Mouse (Mus musculus) C2C12 (cell line): ENCODE data around the gene Cux1. TPM values are rescaled to one million over a fixed set of nuclear protein-coding genes. Genes with fewer than 3 reads are reported as not detected.

Experiments used
- H3K27me3 ChIP-seq: one replicate; pipeline ENCODE4 v1.6.1; 2011; ENCODE audit not compliant: control insufficient read depth, insufficient read depth, insufficient read length
- H3K36me3 ChIP-seq: one replicate; pipeline ENCODE4 v1.6.1; 2011; ENCODE audit not compliant: control insufficient read depth, insufficient read depth
- H3K4me3 ChIP-seq: one replicate; pipeline ENCODE4 v1.5.1; 2011; ENCODE audit warnings: mild to moderate bottlenecking, control low read depth; ENCODE audit not compliant: poor library complexity, insufficient read depth, severe bottlenecking
- H3K79me2 ChIP-seq: one replicate; pipeline ENCODE4 v1.6.1; 2011; ENCODE audit not compliant: control insufficient read depth, insufficient read depth
- H3K79me3 ChIP-seq: one replicate; pipeline ENCODE4 v1.6.1; 2011; ENCODE audit warnings: low read depth, control low read depth
- H3ac ChIP-seq: one replicate; pipeline ENCODE3; 2011; ENCODE audit warnings: low read depth; ENCODE audit not compliant: control insufficient read depth, insufficient read length
- CEBPB ChIP-seq: IDR thresholded peaks from one replicate; pipeline ENCODE4 v1.6.1; 2011; ENCODE audit warnings: low read depth, mild to moderate bottlenecking, control low read depth, moderate library complexity
- CTCF ChIP-seq: IDR thresholded peaks from one replicate; pipeline ENCODE4 v1.5.1; 2011; ENCODE audit not compliant: control insufficient read depth, insufficient read depth, insufficient read length
- FOSL1 ChIP-seq: IDR thresholded peaks from one replicate; pipeline ENCODE4 v1.8.0; 2011; ENCODE audit warnings: mild to moderate bottlenecking, low read length; ENCODE audit not compliant: poor library complexity, insufficient read depth, severe bottlenecking
- MAX ChIP-seq: IDR thresholded peaks from one replicate; pipeline ENCODE4 v1.6.1; 2011; ENCODE audit warnings: mild to moderate bottlenecking, control low read depth
- MYOD1 ChIP-seq: IDR thresholded peaks from one replicate; pipeline ENCODE4 v1.6.1; 2011; ENCODE audit warnings: low read depth; ENCODE audit not compliant: control insufficient read depth, insufficient read length
- MYOG ChIP-seq: IDR thresholded peaks from one replicate; pipeline ENCODE4 v1.6.1; 2011; ENCODE audit not compliant: control insufficient read depth, insufficient read length; ENCODE audit errors: extremely low read depth
- USF1 ChIP-seq: IDR thresholded peaks from one replicate; pipeline ENCODE4 v1.6.1; 2011; ENCODE audit warnings: low read depth, mild to moderate bottlenecking, control low read depth, moderate library complexity
- polyA plus RNA-seq: library from polyadenylated mRNA; unstranded; fragments of >200 nt; fragmentation: generic; extraction: Trizol; gene quantifications from one replicate; pipeline ENCODE4 v1.2.1, GENCODE M21; 2012; ENCODE audit warnings: missing spikeins

Cux1 gene
- polyA plus RNA-seq, 1 experiment, result 43.9 TPM

DNA sequence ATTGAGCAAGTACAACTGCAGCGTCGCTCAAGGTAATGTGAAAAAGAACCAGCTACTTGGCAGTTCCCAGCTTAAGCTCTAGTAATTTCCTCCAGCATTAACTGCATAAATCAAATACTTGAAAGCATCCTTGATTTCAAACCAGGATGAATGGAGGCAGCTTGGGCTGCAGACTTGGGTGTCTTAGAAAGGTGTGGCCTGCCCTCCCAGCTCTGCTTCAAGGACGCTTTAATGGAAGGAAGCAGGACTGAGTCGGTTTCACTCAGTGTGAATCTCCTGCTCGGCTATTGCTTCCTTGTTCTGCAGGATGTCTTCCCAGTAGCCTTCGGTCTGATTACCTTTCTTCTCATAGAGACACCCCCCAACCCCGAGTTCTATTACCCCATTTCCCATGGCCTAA, 6.6 kb downstream of the Cux1 start:
- peaks cover 5% of the 10 kb centered on the region for H3K36me3 ChIP-seq
- H3ac ChIP-seq, result no peak overlapping the region
- TF ChIP-seq CEBPB (no peak), CTCF (no peak), MAX (no peak), FOSL1 (no peak), MYOD1 (no peak), MYOG (no peak), USF1 (no peak)
- H3K79me2 ChIP-seq, result peaks cover 100% of the 10 kb centered on the region
- H3K27me3 ChIP-seq, result no peaks in the 10 kb centered on the region
- H3K79me3 ChIP-seq, result peaks cover 97% of the 10 kb centered on the region
- no peak overlapping the region for H3K4me3 ChIP-seq

DNA sequence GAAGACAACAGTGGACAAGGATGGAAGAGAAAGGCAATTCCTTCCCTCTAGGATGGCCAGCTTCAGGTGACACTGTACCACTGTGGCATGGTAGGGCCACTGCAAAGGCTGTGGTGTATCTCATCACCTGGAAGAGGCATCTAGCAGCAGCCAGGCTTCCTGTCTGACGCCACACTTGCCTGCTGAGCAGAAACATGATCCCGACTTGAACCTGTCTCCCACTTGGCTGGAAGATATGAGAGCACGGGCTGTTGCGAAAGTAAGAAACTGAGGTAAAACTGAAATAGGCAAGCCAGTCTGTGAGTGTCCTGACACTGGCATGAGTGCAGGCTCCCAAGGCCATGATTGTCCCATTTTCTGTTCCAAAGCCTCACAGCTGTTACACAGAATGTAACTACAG, 9.8 kb downstream of the Cux1 start:
- peaks cover 100% of the 10 kb centered on the region for H3K79me2 ChIP-seq

DNA sequence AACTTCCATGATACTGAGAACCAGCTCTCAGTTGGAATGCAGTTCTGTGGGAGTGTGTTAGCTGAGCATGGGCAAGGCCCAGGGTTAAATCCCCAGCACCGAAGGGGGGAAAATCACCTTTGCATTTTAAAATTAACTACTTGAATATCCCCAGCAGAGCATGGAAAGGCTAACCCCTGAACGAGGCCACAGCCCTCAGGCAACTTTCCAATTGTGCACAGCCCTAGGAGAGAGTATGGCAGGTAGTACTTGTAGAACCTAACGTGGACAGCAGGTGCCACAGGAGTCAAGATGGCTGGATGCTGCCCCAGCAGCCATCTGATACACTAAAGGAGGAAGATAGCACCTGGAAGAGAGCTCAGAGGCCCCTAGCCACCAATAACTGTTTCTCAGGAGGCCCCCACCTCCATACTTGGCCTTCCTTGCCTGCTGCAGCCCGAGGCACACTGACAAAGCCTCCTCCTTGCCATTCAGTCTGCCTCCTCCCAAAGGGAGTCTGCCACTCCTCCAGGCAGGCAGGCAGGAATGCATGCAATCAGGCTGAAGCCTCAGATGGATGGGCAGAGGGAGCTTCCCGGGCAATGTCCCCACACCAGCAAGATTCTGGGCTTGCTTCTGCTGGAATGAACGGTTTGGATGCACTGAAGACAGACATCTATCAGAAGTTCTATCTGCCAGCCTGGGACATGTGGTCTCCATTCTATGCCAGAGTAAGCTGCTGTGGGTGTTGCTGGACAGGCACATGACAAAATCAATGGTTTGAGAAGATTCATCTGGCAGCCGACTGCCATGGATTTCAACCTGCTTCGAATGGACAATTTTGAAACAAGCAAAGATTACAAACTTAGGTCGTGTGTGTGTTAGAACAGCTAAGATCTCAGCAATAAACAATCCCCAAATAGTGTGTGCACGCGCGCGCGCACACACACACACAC, 10.7 kb downstream of the Cux1 start:
- H3ac ChIP-seq, result no peak overlapping the region
- H3K36me3 ChIP-seq, result peaks cover 5% of the 10 kb centered on the region
- no peak overlapping the region for H3K4me3 ChIP-seq
- TF ChIP-seq MYOD1, result no peak
- TF ChIP-seq FOSL1, result no peak
- TF ChIP-seq USF1, result no peak
- peaks cover 100% of the 10 kb centered on the region for H3K79me2 ChIP-seq
- no peaks in the 10 kb centered on the region for H3K27me3 ChIP-seq
- H3K79me3 ChIP-seq, result peaks cover 97% of the 10 kb centered on the region

More for the DNA sequence above, 9.8 kb downstream of the Cux1 start:
- Histone ChIP-seq H3K36me3 (peaks cover 5% of the 10 kb centered on the region), H3K27me3 (no peaks in the 10 kb centered on the region), H3K4me3 (no peak overlapping the region), H3ac (no peak overlapping the region), H3K79me3 (peaks cover 97% of the 10 kb centered on the region)
- peak; percentile 14 for TF ChIP-seq CEBPB
- no peak for TF ChIP-seq FOSL1
- no peak for TF ChIP-seq MYOG
- TF ChIP-seq MYOD1, result no peak
- no peak for TF ChIP-seq CTCF
- no peak for TF ChIP-seq USF1
- TF ChIP-seq MAX, result no peak

DNA sequence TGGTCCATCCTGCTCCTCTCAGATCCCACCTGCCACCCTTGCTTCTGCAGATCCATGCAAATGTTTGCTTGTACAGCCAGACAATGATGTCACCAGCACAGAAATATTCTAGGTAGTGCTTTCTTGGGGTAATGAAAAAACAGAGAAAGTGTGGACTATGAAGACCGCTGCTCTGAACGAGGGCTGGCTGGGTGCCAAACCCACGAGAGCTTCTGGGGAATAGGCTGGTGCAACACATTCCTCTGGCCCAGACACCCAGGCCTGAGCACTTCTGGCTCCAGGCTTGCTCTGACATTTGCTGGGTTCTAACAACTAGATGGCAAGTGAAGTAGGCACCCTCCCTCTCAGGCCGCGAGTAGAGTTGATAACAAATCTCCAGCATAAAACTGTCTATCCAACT, 11.6 kb downstream of the Cux1 start:
- Histone ChIP-seq H3K79me2 (peaks cover 100% of the 10 kb centered on the region), H3ac (no peak overlapping the region), H3K36me3 (peaks cover 5% of the 10 kb centered on the region), H3K4me3 (no peak overlapping the region), H3K27me3 (no peaks in the 10 kb centered on the region), H3K79me3 (peaks cover 97% of the 10 kb centered on the region)
- TF ChIP-seq FOSL1 (no peak), CTCF (no peak), MAX (no peak), MYOD1 (no peak), MYOG (no peak), USF1 (no peak), CEBPB (no peak)

DNA sequence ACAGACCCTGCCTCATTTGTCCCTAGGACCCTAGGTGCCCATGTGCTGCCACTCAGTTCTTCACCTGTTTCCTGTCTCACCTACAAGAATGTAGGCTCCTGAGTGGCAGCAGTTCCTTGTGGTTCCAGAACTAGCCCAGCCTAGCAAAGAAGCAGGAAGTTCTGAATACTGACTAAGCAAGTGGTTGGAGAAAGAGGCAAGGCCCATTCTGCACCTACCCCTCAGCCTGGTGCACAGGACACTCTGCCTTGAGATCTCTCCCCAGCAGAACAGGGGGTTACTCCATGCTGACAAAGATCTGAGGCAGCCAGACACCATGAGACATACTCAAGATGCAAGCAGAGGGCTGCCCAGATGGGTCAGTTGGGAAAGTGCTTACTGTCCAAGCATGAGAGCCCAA, 14.5 kb downstream of the Cux1 start:
- peaks cover 100% of the 10 kb centered on the region for H3K79me2 ChIP-seq
- no peak overlapping the region for H3K4me3 ChIP-seq
- peaks cover 95% of the 10 kb centered on the region for H3K79me3 ChIP-seq
- TF ChIP-seq CEBPB (no peak), MYOD1 (no peak), MYOG (no peak), CTCF (no peak), FOSL1 (no peak), USF1 (no peak)
- peaks cover 5% of the 10 kb centered on the region for H3K36me3 ChIP-seq
- no peaks in the 10 kb centered on the region for H3K27me3 ChIP-seq
- H3ac ChIP-seq, result no peak overlapping the region

DNA sequence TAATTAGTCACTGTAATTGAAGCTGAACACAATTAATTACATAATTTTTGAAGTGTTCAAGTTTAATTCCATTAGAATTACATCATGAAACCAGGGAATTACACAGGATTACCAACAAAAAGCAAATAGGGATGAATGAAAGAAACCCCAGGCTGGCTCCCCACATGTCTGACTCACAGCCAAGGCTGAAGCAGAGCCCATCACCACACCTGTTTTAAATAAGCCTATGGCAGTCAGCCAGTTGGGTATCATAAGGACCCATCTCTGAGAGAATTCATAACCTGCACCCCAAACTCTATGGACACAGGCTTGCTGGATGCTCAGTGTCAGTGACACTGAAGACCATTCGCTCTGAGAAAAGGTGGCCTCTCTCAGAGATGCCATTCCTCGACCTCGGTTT, 15.2 kb downstream of the Cux1 start:
- TF ChIP-seq MYOG (no peak), USF1 (no peak)
- peaks cover 5% of the 10 kb centered on the region for H3K36me3 ChIP-seq
- H3K4me3 ChIP-seq, result no peak overlapping the region
- peaks cover 100% of the 10 kb centered on the region for H3K79me2 ChIP-seq
- no peaks in the 10 kb centered on the region for H3K27me3 ChIP-seq
- no peak overlapping the region for H3ac ChIP-seq
- peaks cover 94% of the 10 kb centered on the region for H3K79me3 ChIP-seq
